ENCODE assay signal across 24 mouse cellular contexts in genomic region chr7:87225617-87226016, GRCm38 (mm10). TPM values are rescaled to one million over a fixed set of nuclear protein-coding genes. Genes with fewer than 3 reads are reported as not detected.
A peak's percentile ranks its signal among the peaks of the same experiment; 100 is the strongest.
DNase-seq lines count a peak whose midpoint lies in the region; ATAC-seq and TF ChIP-seq lines count a peak whose summit lies in the region.
"Had no signal": no experiment of that assay in that cellular context is flagged by ENCODE, and none has a peak within 500 bp of the region (broad histone marks: within the 10 kb centered on the region; RNA-seq: fewer than 3 reads in every experiment).

No protein-coding gene starts in this region.

- H3K27ac ChIP-seq in embryonic facial prominence, embryonic 14.5 days (replicated peaks; ENCODE audit: low read depth, low read length), result no peak overlapping the region
- no peak overlapping the region for H3K27ac ChIP-seq in embryonic facial prominence, embryonic 10.5 days (replicated peaks)
- 0 out of 2 replicates have a peak overlapping the region, but pooled peaks have one; percentile 4 for H3K27ac ChIP-seq in kidney, embryonic 15.5 days
- no peak overlapping the region for H3K27ac ChIP-seq in kidney, postnatal 0 days
- H3K27ac ChIP-seq: embryonic facial prominence, embryonic 13.5 days; forebrain, embryonic 13.5 days; forebrain, embryonic 15.5 days had no signal

- no peaks in the 10 kb centered on the region for H3K36me3 ChIP-seq in embryonic facial prominence, embryonic 14.5 days (ENCODE audit: control insufficient read depth, insufficient read depth, low read length)
- H3K36me3 ChIP-seq in embryonic facial prominence, embryonic 10.5 days (replicated peaks), result no peaks in the 10 kb centered on the region
- H3K36me3 ChIP-seq in kidney, embryonic 15.5 days, result no peaks in the 10 kb centered on the region
- no peaks in the 10 kb centered on the region for H3K36me3 ChIP-seq in kidney, postnatal 0 days (ENCODE audit: insufficient read depth, low read length)
- H3K36me3 ChIP-seq: embryonic facial prominence, embryonic 13.5 days; forebrain, embryonic 15.5 days; G1E had no signal

- TF ChIP-seq CTCF in kidney, postnatal 0 days (IDR thresholded peaks at IDR 0.05; ENCODE audit: low read depth), result no peak

- no peaks in the 10 kb centered on the region for H3K4me1 ChIP-seq in embryonic facial prominence, embryonic 14.5 days (ENCODE audit: control insufficient read depth, insufficient read depth, low read length)
- no peaks in the 10 kb centered on the region for H3K4me1 ChIP-seq in embryonic facial prominence, embryonic 10.5 days
- H3K4me1 ChIP-seq in kidney, embryonic 15.5 days, result no peaks in the 10 kb centered on the region
- H3K4me1 ChIP-seq in kidney, postnatal 0 days (replicated peaks; ENCODE audit: insufficient read depth, low read length), result no peaks in the 10 kb centered on the region
- H3K4me1 ChIP-seq: embryonic facial prominence, embryonic 13.5 days; forebrain, embryonic 13.5 days; forebrain, embryonic 15.5 days had no signal

- no peak for ATAC-seq in embryonic facial prominence, embryonic 14.5 days (ENCODE audit: low read depth)
- ATAC-seq in kidney, embryonic 15.5 days (replicated peaks; ENCODE audit: low FRiP score), result peak; percentile 64; the same call in 1 of the 2 replicates
- ATAC-seq in kidney, postnatal 0 days (replicated peaks; ENCODE audit: low FRiP score, low read depth), result no peak
- ATAC-seq: activated CD4-positive, CD25-positive, alpha-beta regulatory T cell, adult 4 months; CD4-positive, CD25-positive, alpha-beta regulatory T cell, adult 4 months; forebrain, embryonic 13.5 days; forebrain, embryonic 15.5 days; Patski had no signal

- H3K9me3 ChIP-seq in embryonic facial prominence, embryonic 14.5 days (ENCODE audit: control insufficient read depth, low read length), result no peaks in the 10 kb centered on the region
- no peaks in the 10 kb centered on the region for H3K9me3 ChIP-seq in embryonic facial prominence, embryonic 10.5 days
- no peaks in the 10 kb centered on the region for H3K9me3 ChIP-seq in kidney, embryonic 15.5 days (replicated peaks)
- no peaks in the 10 kb centered on the region for H3K9me3 ChIP-seq in kidney, postnatal 0 days (replicated peaks; ENCODE audit: low read length)
- H3K9me3 ChIP-seq: embryonic facial prominence, embryonic 13.5 days; forebrain, embryonic 13.5 days; forebrain, embryonic 15.5 days; G1E had no signal

- no peak overlapping the region for H3K4me2 ChIP-seq in embryonic facial prominence, embryonic 14.5 days (ENCODE audit: low read depth, low read length)
- no peak overlapping the region for H3K4me2 ChIP-seq in kidney, embryonic 15.5 days
- H3K4me2 ChIP-seq in kidney, postnatal 0 days (ENCODE audit: low read length), result no peak overlapping the region
- H3K4me2 ChIP-seq: embryonic facial prominence, embryonic 13.5 days; forebrain, embryonic 13.5 days; forebrain, embryonic 15.5 days had no signal

- no peak overlapping the region for H3K4me3 ChIP-seq in embryonic facial prominence, embryonic 14.5 days (ENCODE audit: low read depth, low read length)
- no peak overlapping the region for H3K4me3 ChIP-seq in embryonic facial prominence, embryonic 10.5 days
- H3K4me3 ChIP-seq in kidney, embryonic 15.5 days (replicated peaks), result no peak overlapping the region
- H3K4me3 ChIP-seq in kidney, postnatal 0 days (replicated peaks; ENCODE audit: low read depth, low read length), result no peak overlapping the region
- H3K4me3 ChIP-seq: embryonic facial prominence, embryonic 13.5 days; forebrain, embryonic 13.5 days; forebrain, embryonic 15.5 days had no signal

- 17% methylated on average over 2 of the region's 2 CpGs for WGBS in embryonic facial prominence, embryonic 14.5 days
- WGBS in embryonic facial prominence, embryonic 10.5 days, result 53% methylated on average over 2 of the region's 2 CpGs
- WGBS in kidney, embryonic 15.5 days, result 29% methylated on average over 2 of the region's 2 CpGs
- WGBS in kidney, postnatal 0 days, result 23% methylated on average over 2 of the region's 2 CpGs

- H3K9ac ChIP-seq in embryonic facial prominence, embryonic 14.5 days (ENCODE audit: low read depth, low read length), result no peak overlapping the region
- H3K9ac ChIP-seq in kidney, embryonic 15.5 days, result no peak overlapping the region
- no peak overlapping the region for H3K9ac ChIP-seq in kidney, postnatal 0 days (ENCODE audit: low read depth, low read length)
- H3K9ac ChIP-seq: embryonic facial prominence, embryonic 13.5 days; forebrain, embryonic 13.5 days; forebrain, embryonic 15.5 days had no signal

- peak; percentile 2 for DNase-seq in embryonic facial prominence, embryonic 14.5 days (ENCODE audit: low spot score)
- DNase-seq in embryonic facial prominence, embryonic 10.5 days (ENCODE audit: low spot score), result no peak
- DNase-seq in kidney, adult 9 months, result peak; percentile 62
- DNase-seq in kidney, postnatal 25 days, result no peak
- DNase-seq in kidney, postnatal 4 days, result no peak
- DNase-seq in kidney, postnatal 0 days (ENCODE audit: low spot score), result peak; percentile 9
- no peak for DNase-seq in kidney, adult 18-20 months
- DNase-seq: adrenal gland, adult 8-10 months; adrenal gland, postnatal 14 days; adrenal gland, postnatal 36 days; B cell, adult 2 months; cerebellum, adult 11-12 months; cerebellum, adult 2 months; cerebellum, adult 9-10 months; cerebellum, postnatal 25 days had no signal

- no peaks in the 10 kb centered on the region for H3K27me3 ChIP-seq in embryonic facial prominence, embryonic 14.5 days (replicated peaks; ENCODE audit: control insufficient read depth, insufficient read depth, low read length)
- H3K27me3 ChIP-seq in embryonic facial prominence, embryonic 10.5 days (replicated peaks; ENCODE audit: low read depth, poor library complexity, severe bottlenecking), result no peaks in the 10 kb centered on the region
- H3K27me3 ChIP-seq in kidney, embryonic 15.5 days, result no peaks in the 10 kb centered on the region
- H3K27me3 ChIP-seq in kidney, postnatal 0 days (ENCODE audit: insufficient read depth, low read length), result no peaks in the 10 kb centered on the region
- H3K27me3 ChIP-seq: CH12.LX; embryonic facial prominence, embryonic 13.5 days; forebrain, embryonic 13.5 days; forebrain, embryonic 15.5 days; Patski had no signal

RNA-seq across cellular contexts. Expression of gene Nox4, which starts 20.3 kb away (rescaled TPM):
- polyA plus RNA-seq in embryonic facial prominence, embryonic 14.5 days (2014; fragmentation: Nextera tagmentation; extraction: Ambion mirVana), result 5.1 and 6.5 TPM in 2 replicates
- polyA plus RNA-seq in embryonic facial prominence, embryonic 10.5 days (2016; fragmentation: Nextera tagmentation; extraction: Ambion mirVana), result 5.2 and 5.7 TPM in 2 replicates
- polyA plus RNA-seq in kidney, embryonic 15.5 days (2015; fragmentation: Nextera tagmentation; extraction: Ambion mirVana), result 5.3 and 5.6 TPM in 2 replicates
- polyA plus RNA-seq in kidney, postnatal 0 days (2015; fragmentation: Nextera tagmentation; extraction: Ambion mirVana), result 9.8 and 13.1 TPM in 2 replicates
- polyA plus RNA-seq: activated CD4-positive, CD25-positive, alpha-beta regulatory T cell, adult 4 months; CD4-positive, CD25-positive, alpha-beta regulatory T cell, adult 4 months; G1E had no signal

Comparison
In these comparisons a context has a peak if more than half of its experiments do, and no peak if none do; other contexts are left out.
1. DNase-seq: peak in embryonic facial prominence, embryonic 14.5 days (single experiment), kidney, adult 9 months (single experiment) and kidney, postnatal 0 days (single experiment); none in embryonic facial prominence, embryonic 10.5 days (single experiment), kidney, postnatal 25 days (0 of 2), kidney, postnatal 4 days (0 of 2) and kidney, adult 18-20 months (single experiment).